Mouse (Mus musculus): Measurements from ENCODE around the gene Zfp941.
"Not testable (repeated sequence)": the region's sequence is repeated elsewhere in the genome, so short reads cannot be mapped to it uniquely, and the experiment has no call there.

The Zfp941 gene

DNA sequence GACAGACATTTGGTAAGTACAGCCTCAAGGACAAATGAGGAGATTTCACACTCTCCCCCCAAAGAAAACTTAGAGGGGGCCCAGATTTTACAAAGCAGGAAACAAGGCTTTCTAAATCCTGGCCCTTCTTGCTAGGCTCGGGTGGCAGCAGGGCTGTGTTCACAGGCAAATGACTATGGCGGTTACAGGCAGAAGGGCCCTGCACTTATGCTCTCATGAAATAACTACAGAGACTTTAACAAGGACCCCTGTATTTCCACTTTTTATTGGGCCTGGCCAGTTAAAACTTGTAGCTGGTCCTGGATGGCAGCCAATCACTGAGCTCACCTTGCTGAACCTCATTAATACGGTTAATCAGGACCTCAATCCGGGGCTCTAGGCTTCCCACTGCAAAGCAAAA lies 41.4 kb downstream of the Zfp941 start:
- no peak for DNase-seq (ENCODE audit: low read depth, low spot score)

DNA sequence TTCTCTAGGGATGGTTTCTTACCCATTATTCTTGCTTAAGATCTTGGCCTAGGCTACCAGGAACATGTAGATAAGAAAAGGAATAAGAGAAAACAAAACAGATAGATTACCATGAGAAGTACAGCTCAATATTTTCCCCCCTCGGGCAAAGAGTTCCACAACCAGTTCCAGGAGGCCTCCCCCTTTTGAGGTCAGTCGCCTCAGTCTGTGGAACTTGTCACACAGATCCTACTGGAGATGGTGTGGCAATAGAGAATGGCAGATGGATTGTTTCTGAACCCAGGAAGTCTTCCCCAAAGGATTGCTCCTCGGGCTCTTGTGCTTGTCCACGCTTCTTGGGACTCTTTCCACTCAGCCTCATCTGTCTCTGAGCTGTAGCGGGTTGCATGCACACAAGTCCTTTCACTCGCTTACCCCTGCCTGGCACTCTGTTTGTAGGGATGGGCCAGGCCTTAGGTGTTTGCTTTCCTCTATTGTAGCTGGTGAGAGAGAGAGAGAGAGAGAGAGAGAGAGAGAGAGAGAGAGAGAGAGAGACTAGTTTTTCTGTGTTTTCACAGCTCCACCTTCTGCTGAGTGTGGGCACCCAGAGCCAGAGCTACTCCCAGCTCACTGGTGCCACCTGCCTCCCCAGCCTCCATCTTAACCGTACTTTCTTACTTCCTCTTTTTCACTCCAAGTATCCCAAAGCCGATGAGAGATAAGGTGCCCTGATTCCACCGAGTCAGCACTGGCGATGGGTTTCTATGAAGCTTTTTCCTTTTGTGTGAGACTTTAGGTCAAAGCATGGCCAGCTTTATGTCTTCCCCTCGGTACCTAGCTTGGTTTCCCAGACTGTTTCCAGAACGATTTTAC lies 55.9 kb downstream of the Zfp941 start:
- DNase-seq (ENCODE audit: low read depth, low spot score): no peak

DNA sequence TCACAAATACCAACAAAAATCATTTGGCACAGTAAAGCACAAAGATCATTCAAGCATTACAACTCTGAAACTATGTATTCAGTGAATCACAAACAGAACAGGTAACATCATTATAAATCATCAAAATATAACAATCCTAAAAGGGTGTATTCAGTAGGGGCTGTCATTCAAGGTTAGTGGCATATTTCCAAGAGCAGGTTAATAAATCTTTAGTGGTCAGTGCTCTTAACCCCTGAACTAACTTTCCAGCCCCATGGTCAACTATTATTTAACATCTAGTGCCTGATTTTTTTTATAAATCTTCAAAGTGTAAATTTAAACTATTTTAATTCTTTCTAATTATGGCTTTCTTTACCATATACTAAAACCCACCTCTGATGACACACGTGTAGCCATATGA lies 56.6 kb downstream of the Zfp941 start:
- not testable (repeated sequence) for DNase-seq (ENCODE audit: low read depth, low spot score)

DNA sequence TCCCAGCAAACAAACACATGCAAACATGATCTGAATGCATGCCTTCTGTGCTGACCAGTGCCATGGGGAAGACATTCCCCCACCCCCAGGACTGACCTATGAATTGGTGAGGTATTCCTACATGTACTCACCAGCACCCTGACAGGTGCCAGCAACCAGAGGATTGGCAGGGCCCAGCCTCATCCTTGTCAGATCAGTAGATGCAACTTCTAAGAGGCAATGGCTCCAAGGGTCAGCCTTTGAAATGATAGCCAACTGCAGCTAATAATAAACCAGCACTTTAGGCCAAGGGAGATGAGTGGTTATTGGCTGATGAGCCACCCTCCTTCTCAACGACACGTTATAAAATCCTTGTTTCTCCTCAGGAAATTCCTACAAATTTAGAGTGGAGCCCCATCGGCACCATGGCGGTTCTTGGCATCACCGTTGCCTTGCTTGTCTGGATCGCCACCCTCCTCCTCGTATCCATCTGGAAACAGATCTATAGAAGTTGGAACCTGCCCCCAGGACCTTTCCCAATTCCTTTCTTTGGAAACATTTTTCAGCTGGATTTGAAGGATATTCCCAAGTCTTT lies 58.4 kb downstream of the Zfp941 start, which contains the start of gene Cyp2e1:
TSS of gene Cyp2e1 (plus strand) at position 293 of the 574 bp plus-strand sequence.
- DNase-seq (ENCODE audit: low read depth, low spot score): no peak

DNA sequence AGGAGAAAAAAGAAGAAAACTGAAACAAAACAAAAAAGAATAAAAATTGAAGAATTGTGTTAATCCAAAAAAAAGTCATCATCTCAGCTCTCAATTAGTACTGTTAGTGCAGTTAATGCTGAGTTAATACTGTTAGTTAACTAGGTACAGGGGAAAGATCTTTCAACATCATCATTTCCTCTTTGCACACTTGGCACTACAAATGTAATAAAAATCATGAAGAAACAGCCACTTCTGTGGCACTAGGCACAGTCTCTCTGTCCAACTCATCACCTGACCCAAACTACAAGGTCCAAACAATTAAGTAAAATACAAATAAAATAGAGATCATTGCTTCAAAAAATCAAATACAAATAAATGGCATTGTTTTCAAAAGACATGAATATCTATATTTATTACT lies 61.3 kb downstream of the Zfp941 start:
- DNase-seq (ENCODE audit: low read depth, low spot score): no peak

Data from c-Kit-negative CD71-positive TER-119-positive erythroid progenitor cells, embryonic 14.5 days (primary cell).